8 mouse cellular contexts compared by ENCODE assay signal in genomic region chr2:154676653-154677609, GRCm38 (mm10). TPM values are rescaled to one million over a fixed set of nuclear protein-coding genes. Genes with fewer than 3 reads are reported as not detected.
A peak's percentile ranks its signal among the peaks of the same experiment; 100 is the strongest.
DNase-seq lines count a peak whose midpoint lies in the region; ATAC-seq and TF ChIP-seq lines count a peak whose summit lies in the region.

No protein-coding gene starts in this region.

- H3K9ac ChIP-seq in heart, embryonic 13.5 days: peak overlapping the region; percentile 64
- peak overlapping the region; percentile 3; the same call in 1 of the 2 replicates for H3K9ac ChIP-seq in lung, postnatal 0 days (replicated peaks; ENCODE audit: low read depth)

- peak overlapping the region; percentile 97 for H3K27ac ChIP-seq in heart, embryonic 13.5 days (replicated peaks)
- peak overlapping the region; percentile 84 for H3K27ac ChIP-seq in lung, postnatal 0 days (ENCODE audit: low read length)

- peak overlapping the region; percentile 67 for H3K4me2 ChIP-seq in heart, embryonic 13.5 days
- H3K4me2 ChIP-seq in lung, postnatal 0 days (replicated peaks; ENCODE audit: low read depth, low read length): peak overlapping the region; percentile 39

- H3K27me3 ChIP-seq in heart, embryonic 13.5 days (replicated peaks): no peaks in the 10 kb centered on the region
- H3K27me3 ChIP-seq in lung, postnatal 0 days (replicated peaks; ENCODE audit: insufficient read depth, low read length): no peaks in the 10 kb centered on the region

- H3K4me1 ChIP-seq in heart, embryonic 13.5 days: peaks cover 82% of the 10 kb centered on the region
- H3K4me1 ChIP-seq in lung, postnatal 0 days (ENCODE audit: insufficient read depth, low read depth, low read length): peaks cover 21% of the 10 kb centered on the region; the same call in 1 of the 2 replicates

- TF ChIP-seq CTCF in lung, postnatal 0 days (IDR thresholded peaks at IDR 0.05): 0 out of 2 replicates have a peak, but pooled peaks have one; percentile 1

- H3K36me3 ChIP-seq in heart, embryonic 13.5 days: peaks cover 10% of the 10 kb centered on the region
- H3K36me3 ChIP-seq in lung, postnatal 0 days (ENCODE audit: insufficient read depth, low read length): no peaks in the 10 kb centered on the region

- DNase-seq in thymus, postnatal 14 days: peak; percentile 30
- DNase-seq in thymus, postnatal 0 days (ENCODE audit: low spot score): no peak
- peak; percentile 41 for DNase-seq in embryo, embryonic 9.5 days (ENCODE audit: extremely low spot score)
- peak; percentile 38 for DNase-seq in kidney, postnatal 10 days
- peak; percentile 69 for DNase-seq in lung, postnatal 0 days (ENCODE audit: low spot score)
- peak; percentile 88 for DNase-seq in retina, embryonic 14.5 days (ENCODE audit: low spot score)
- no peak for DNase-seq in urinary bladder, postnatal 10 days (ENCODE audit: low spot score)

- WGBS in heart, embryonic 13.5 days: 48% methylated on average over 19 of the region's 19 CpGs
- 55% methylated on average over 19 of the region's 19 CpGs for WGBS in lung, postnatal 0 days

- H3K4me3 ChIP-seq in heart, embryonic 13.5 days: peak overlapping the region; percentile 36
- no peak overlapping the region for H3K4me3 ChIP-seq in lung, postnatal 0 days (ENCODE audit: low read depth, low read length)

- peak; percentile 66; the same call in 1 of the 2 replicates for ATAC-seq in heart, embryonic 13.5 days (ENCODE audit: extremely low read depth, insufficient number of reproducible peaks, low FRiP score, low TSS enrichment)
- peak; percentile 71 for ATAC-seq in lung, postnatal 0 days

- H3K9me3 ChIP-seq in heart, embryonic 13.5 days: no peaks in the 10 kb centered on the region
- no peaks in the 10 kb centered on the region for H3K9me3 ChIP-seq in lung, postnatal 0 days (ENCODE audit: low read length)

- TF ChIP-seq EP300 in lung, postnatal 0 days (IDR thresholded peaks at IDR 0.05): no peak

RNA-seq across cellular contexts. Expression of gene Chmp4b, which starts 25.4 kb away (rescaled TPM):
- polyA plus RNA-seq in thymus, postnatal 0 days (2015; fragmentation: Nextera tagmentation; extraction: Ambion mirVana): 30.1 and 35.4 TPM in 2 replicates
- polyA plus RNA-seq in heart, embryonic 13.5 days (2015; fragmentation: Nextera tagmentation; extraction: Ambion mirVana): 22.3 and 22.8 TPM in 2 replicates
- polyA plus RNA-seq in lung, postnatal 0 days (2015; fragmentation: Nextera tagmentation; extraction: Ambion mirVana): 33.1 and 33.7 TPM in 2 replicates

Comparison
In these comparisons a context has a peak if more than half of its experiments do, and no peak if none do; other contexts are left out.
1. DNase-seq: peak in thymus, postnatal 14 days (single experiment), embryo, embryonic 9.5 days (single experiment), kidney, postnatal 10 days (single experiment), lung, postnatal 0 days (single experiment) and retina, embryonic 14.5 days (single experiment); none in thymus, postnatal 0 days (single experiment) and urinary bladder, postnatal 10 days (single experiment).